Mouse (Mus musculus) layer of hippocampus, adult 2 months (tissue): ENCODE measurements at regions not wholly inside any gene's neighbourhood (a gene's known extent, or its start where the extent isn't known, plus 50 kb on each side); places are given as distances from the start of the nearest gene placed in this dataset.
"Not testable (repeated sequence)": the region's sequence is repeated elsewhere in the genome, so short reads cannot be mapped to it uniquely, and the experiment has no call there.

Source experiments
- DNase-seq, 2 experiments: peaks; one replicate each; pipeline ENCODE4 v3.0.0; 2022; ENCODE audit warnings: low spot score in 2 of 2
- H3K27ac ChIP-seq: fragments of 200-600 bp; 2 replicates; pipeline ENCODE4 v1.8.1; 2022
- H3K4me3 ChIP-seq: fragments of 200-600 bp; 2 replicates; pipeline ENCODE4 v1.8.1; 2022; ENCODE audit warnings: mild to moderate bottlenecking
- CTCF ChIP-seq: fragments of 200-600 bp; conservative IDR thresholded peaks from 2 replicates; pipeline ENCODE4 v1.8.1; 2022; ENCODE audit warnings: antibody characterized with exemption, mild to moderate bottlenecking, moderate library complexity

GRCm38 (mm10) chr14:113838237-113838636 is 523.8 kb downstream of the Tpm3-rs7 start:
- Histone ChIP-seq H3K4me3 (no peak overlapping the region), H3K27ac (no peak overlapping the region)
- no peak for DNase-seq
- TF ChIP-seq CTCF, result no peak

- not testable (repeated sequence) for H3K27ac ChIP-seq, H3K4me3 ChIP-seq, DNase-seq
These were observed 533.4 kb downstream of the Tpm3-rs7 start for GRCm38 (mm10) chr14:113847836-113848235.

GRCm38 (mm10) chr14:113852988-113853387 is 538.6 kb downstream of the Tpm3-rs7 start:
- no peak for TF ChIP-seq CTCF
- Histone ChIP-seq H3K27ac (no peak overlapping the region), H3K4me3 (no peak overlapping the region)
- no peak for DNase-seq

- DNase-seq, result peak in 1 of 2 experiments; percentile 29
- Histone ChIP-seq H3K4me3 (no peak overlapping the region), H3K27ac (no peak overlapping the region)
- TF ChIP-seq CTCF, result no peak
These were observed 553.0 kb downstream of the Tpm3-rs7 start for GRCm38 (mm10) chr14:113867123-113868019.

GRCm38 (mm10) chr14:113883581-113883980 is 569.2 kb downstream of the Tpm3-rs7 start:
- no peak for TF ChIP-seq CTCF
- H3K27ac ChIP-seq, result no peak overlapping the region
- DNase-seq, result no peak
- H3K4me3 ChIP-seq, result no peak overlapping the region

- Histone ChIP-seq H3K27ac (no peak overlapping the region), H3K4me3 (no peak overlapping the region)
- TF ChIP-seq CTCF, result no peak
- no peak for DNase-seq
These were observed 572.8 kb downstream of the Tpm3-rs7 start for GRCm38 (mm10) chr14:113886925-113887871.

- DNase-seq, result no peak
These were observed 616.4 kb downstream of the Tpm3-rs7 start for GRCm38 (mm10) chr14:113930779-113931178.

GRCm38 (mm10) chr14:113933841-113934240 is 619.4 kb downstream of the Tpm3-rs7 start:
- no peak for DNase-seq
- no peak overlapping the region for H3K4me3 ChIP-seq
- no peak for TF ChIP-seq CTCF
- no peak overlapping the region for H3K27ac ChIP-seq

More at GRCm38 (mm10) chr14:113930779-113931178, 616.4 kb downstream of the Tpm3-rs7 start:
- Histone ChIP-seq H3K4me3 (no peak overlapping the region), H3K27ac (0 out of 2 replicates have a peak overlapping the region, but pooled peaks have one; percentile 10)
- TF ChIP-seq CTCF, result no peak
